Mouse (Mus musculus) adrenal gland, adult 10 weeks (tissue): ENCODE results near the gene Gm20479. TPM values are rescaled to one million over a fixed set of nuclear protein-coding genes. Genes with fewer than 3 reads are reported as not detected.

Experiments used
- polyA plus RNA-seq: library from polyadenylated mRNA; stranded (reverse); fragments of 350-450 nt; fragmentation: Illumina TruSeq; extraction: RNeasy Lipid Tissue Mini Kit (QIAGEN cat#74804); gene quantifications from one replicate; pipeline ENCODE4 v1.2.3, GENCODE M21; 2014; ENCODE audit warnings: low read depth, low replicate concordance

Gene Gm20479
- not detected for polyA plus RNA-seq

DNA sequence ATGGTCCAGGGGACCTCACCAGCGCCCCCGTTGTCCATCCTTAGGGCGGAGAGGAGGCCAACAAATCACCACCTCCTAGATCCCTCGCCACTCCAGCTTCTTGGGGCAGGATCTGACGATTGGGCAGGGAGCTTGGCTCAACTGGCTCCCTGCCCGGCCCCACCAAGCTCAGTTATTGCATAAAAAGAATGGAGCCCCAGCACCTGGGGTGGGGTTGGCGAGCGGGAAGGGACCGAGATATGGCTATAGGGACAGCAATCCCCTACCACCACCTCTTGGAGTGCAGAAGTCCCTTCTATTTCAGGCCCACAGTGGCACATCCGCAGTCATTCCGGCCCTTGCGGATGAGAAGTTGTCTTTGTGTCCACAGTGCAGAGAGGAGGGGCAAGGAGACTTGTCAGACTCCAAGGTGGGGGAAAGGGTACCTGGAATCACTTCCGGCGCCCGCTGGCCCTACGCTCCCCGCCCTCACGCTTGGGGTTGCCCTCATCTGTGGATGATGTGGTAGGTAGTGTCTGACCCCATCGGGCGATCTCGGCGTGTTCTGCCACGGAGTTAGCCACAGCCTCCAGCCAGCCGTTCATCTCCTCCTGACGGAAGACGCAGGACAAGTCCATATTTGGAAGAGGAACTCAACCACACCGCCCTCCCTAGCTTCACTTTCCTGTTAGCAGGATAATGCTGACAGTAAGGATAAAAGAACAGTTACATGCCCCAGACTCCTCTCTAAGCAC is at the start of gene Gm20479:
TSS of gene Gm20479 (minus strand) at position 559 of the 734 bp plus-strand sequence.

GRCm38 (mm10) chr7:27355745-27356240 is 1.4 kb downstream of the Gm20479 start, which contains the start of gene Shkbp1:
Gene Shkbp1 (minus strand): TSS chr7:27356019.

GRCm38 (mm10) chr7:27337175-27337853 is 19.9 kb downstream of the Gm20479 start, which contains the start of gene Ltbp4:
Gene Ltbp4 (minus strand): TSS chr7:27337692.

Other genes starting within 250 kb of the Gm20479 start
- 70.2 TPM for gene Cyp2f2, start 237.5 kb downstream of the Gm20479 start, polyA plus RNA-seq
- not detected for gene Cyp2t4, start 203.7 kb downstream of the Gm20479 start, polyA plus RNA-seq
- gene Egln2, start 190.6 kb downstream of the Gm20479 start, polyA plus RNA-seq = 6.1 TPM
- 2.9 TPM for gene Rab4b, start 178.5 kb downstream of the Gm20479 start, polyA plus RNA-seq
- not detected for gene Gm21983, start 176.3 kb downstream of the Gm20479 start, polyA plus RNA-seq
- not detected for gene Mia, start 176.3 kb downstream of the Gm20479 start, polyA plus RNA-seq
- 15.8 TPM for gene BC024978, start 161.6 kb downstream of the Gm20479 start, polyA plus RNA-seq
- gene Snrpa, start 161.1 kb downstream of the Gm20479 start, polyA plus RNA-seq = 7.7 TPM
- gene Itpkc, start 128.8 kb downstream of the Gm20479 start, polyA plus RNA-seq = 0.58 TPM
- gene Coq8b, start 124.4 kb downstream of the Gm20479 start, polyA plus RNA-seq = 1.8 TPM
- 0.35 TPM for gene Numbl, start 99.0 kb downstream of the Gm20479 start, polyA plus RNA-seq
- gene Ltbp4, start 19.7 kb downstream of the Gm20479 start, polyA plus RNA-seq = 1.6 TPM
- 0.99 TPM for gene Shkbp1, start 1.4 kb downstream of the Gm20479 start, polyA plus RNA-seq
- gene Sptbn4, start 90.3 kb upstream of the Gm20479 start, polyA plus RNA-seq = not detected
- 1.6 TPM for gene Blvrb, start 90.6 kb upstream of the Gm20479 start, polyA plus RNA-seq
- 2.0 TPM for gene Sertad3, start 116.3 kb upstream of the Gm20479 start, polyA plus RNA-seq
- gene Sertad1, start 129.5 kb upstream of the Gm20479 start, polyA plus RNA-seq = 0.64 TPM
- gene Prx, start 141.9 kb upstream of the Gm20479 start, polyA plus RNA-seq = not detected
- gene Hipk4, start 165.8 kb upstream of the Gm20479 start, polyA plus RNA-seq = not detected
- gene Pld3, start 195.8 kb upstream of the Gm20479 start, polyA plus RNA-seq = 0.82 TPM
- 2.3 TPM for gene 2310022A10Rik, start 195.8 kb upstream of the Gm20479 start, polyA plus RNA-seq
- 29.2 TPM for gene Akt2, start 234.1 kb upstream of the Gm20479 start, polyA plus RNA-seq